Mouse (Mus musculus): ENCODE measurements around the gene Nfkb1.
A peak's percentile ranks its signal among the peaks of the same experiment; 100 is the strongest.

Nfkb1 gene

DNA sequence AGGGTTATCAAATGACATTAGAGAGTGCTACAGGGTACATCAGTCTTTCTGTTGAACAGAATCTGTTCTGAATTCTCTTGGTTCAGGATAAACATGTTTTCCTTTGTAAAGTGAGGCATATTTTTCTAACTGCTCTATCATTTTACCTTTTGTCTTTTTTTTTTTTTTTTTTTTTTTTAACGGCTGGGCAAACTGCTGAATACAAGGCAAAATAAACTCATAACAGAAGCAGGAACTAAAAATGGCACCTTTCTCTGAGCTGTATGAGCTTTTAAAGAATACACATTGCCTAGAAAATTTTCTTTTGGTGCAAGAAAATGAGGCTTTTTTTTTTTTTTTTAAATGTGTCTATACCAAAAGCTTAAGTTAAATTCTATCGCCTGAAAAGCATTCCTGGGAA is 105.3 kb downstream of the Nfkb1 start:
- DNase-seq (ENCODE audit: low spot score) = no peak

DNA sequence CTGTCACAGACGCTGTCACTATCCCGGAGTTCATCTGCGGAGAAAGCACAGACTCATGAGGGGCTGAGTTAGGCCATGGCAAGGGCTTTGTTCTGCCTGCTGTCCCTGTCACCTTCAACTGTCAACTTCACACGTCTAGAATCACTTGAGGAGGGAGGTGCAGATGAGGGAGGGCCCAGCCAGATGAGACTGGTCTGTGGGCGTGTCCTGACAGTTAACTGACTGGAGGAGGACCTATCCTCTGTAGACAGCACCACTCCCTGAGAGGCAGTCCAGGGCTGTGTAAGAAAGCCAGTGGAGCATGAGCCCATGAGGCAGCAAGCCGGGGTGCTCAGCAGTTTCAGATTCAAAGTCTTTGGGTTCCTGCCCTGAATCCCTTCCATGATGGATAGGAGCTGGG is 105.9 kb downstream of the Nfkb1 start:
- DNase-seq (ENCODE audit: low spot score) = no peak

GRCm38 (mm10) chr3:135582246-135582645 is 109.1 kb downstream of the Nfkb1 start:
- DNase-seq (ENCODE audit: low spot score) = no peak

DNA sequence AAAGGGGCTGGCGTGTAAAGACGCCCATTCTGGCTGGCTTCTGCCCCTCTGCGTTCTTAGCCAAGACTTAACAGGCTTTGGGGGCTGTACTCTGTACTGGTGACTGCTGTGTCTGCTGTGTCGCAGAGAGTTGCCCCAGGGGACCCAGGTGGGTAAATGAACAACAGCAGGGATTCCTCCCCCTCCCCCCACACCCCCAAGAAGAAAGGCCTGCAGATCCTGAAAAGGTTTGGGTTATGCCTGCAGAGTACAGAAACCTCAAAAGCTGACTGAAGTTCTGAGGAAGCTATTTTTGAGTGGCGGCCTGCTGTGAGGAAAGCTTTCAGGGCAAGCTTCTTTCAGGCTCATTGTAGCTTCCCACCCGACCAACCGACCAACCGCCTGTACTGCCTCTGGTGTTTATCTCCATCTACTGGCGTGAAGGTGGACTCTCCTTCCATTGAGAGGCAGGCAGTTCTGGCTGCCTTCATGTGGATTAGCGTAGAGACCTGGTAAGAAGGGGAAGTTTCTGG is 109.7 kb downstream of the Nfkb1 start:
- no peak for DNase-seq (ENCODE audit: low spot score)

GRCm38 (mm10) chr3:135580439-135581275 is 110.7 kb downstream of the Nfkb1 start:
- peak; percentile 20 for DNase-seq (ENCODE audit: low spot score)

DNA sequence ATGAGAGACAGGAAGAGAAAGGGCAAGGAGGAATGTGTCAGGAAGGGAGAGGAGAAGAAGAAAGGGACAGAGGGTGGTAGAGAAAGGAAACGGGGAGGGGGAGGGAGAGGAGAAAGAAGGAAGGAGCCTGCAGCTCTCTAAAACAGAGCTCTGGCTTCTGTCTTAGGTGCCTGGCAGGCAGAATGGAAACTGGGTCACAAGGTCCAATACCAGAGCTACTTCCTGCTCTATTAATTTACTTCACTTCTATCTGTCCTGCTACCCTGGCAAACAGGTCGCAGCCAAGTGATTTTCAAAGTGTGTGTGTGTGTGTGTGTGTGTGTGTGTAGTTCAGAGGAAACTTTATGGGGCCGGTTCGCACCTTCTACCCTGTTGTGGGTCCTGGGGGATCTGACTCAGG is 112.2 kb downstream of the Nfkb1 start:
- no peak for DNase-seq (ENCODE audit: low spot score)

- DNase-seq (ENCODE audit: low spot score) = no peak
Observed at GRCm38 (mm10) chr3:135578588-135579140, 112.7 kb downstream of the Nfkb1 start.

- DNase-seq (ENCODE audit: low spot score) = no peak
Observed at GRCm38 (mm10) chr3:135575126-135575525, 116.2 kb downstream of the Nfkb1 start.

- DNase-seq (ENCODE audit: low spot score) = no peak
Observed at GRCm38 (mm10) chr3:135573051-135573450, 118.3 kb downstream of the Nfkb1 start.

GRCm38 (mm10) chr3:135571540-135571939 is 119.8 kb downstream of the Nfkb1 start:
- no peak for DNase-seq (ENCODE audit: low spot score)

GRCm38 (mm10) chr3:135568633-135569032 is 122.7 kb downstream of the Nfkb1 start:
- DNase-seq (ENCODE audit: low spot score) = no peak

- DNase-seq (ENCODE audit: low spot score) = no peak
Observed at GRCm38 (mm10) chr3:135567888-135568287, 123.5 kb downstream of the Nfkb1 start.

DNA sequence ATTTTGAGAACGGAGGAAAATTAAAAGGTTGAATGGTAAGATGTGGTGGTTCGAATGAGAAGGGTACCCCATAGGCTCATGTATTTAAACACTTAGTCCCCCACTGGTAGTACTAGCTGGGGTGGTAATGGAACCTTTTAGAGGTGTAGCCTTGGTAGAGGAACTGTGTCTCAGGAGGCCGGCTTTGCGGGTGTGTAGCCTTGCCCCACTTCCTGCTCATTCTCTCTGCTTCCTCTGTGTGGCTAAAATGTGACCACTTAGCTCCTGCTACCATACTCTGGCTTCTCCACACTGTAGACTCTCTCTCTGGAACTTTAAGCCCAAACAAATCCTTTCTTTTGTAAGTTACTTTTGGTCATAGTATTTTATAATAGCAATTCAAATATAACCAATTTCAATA is 126.0 kb downstream of the Nfkb1 start:
- no peak for DNase-seq (ENCODE audit: low spot score)

DNA sequence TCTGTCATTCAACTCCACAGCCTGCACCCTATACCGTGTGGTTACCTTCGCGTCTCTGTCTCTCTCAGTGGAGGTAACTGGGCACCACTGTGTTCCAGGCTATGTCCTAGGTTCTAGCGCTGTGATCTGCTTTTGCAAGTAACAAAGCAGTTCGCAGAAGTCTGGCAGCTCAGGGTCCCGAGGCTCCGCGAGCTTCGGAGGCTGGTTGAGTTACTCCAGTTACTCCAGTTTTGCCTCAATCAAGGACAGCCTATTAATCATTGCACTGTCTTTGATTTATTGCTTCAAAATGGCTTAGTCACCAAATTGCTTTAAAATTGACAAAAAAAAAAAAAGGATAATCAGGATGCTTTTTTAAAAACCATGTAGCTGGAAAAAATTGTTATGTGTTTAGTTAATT is 126.6 kb downstream of the Nfkb1 start:
- DNase-seq (ENCODE audit: low spot score) = no peak

GRCm38 (mm10) chr3:135563163-135563689 is 128.1 kb downstream of the Nfkb1 start:
- DNase-seq (ENCODE audit: low spot score) = no peak

DNA sequence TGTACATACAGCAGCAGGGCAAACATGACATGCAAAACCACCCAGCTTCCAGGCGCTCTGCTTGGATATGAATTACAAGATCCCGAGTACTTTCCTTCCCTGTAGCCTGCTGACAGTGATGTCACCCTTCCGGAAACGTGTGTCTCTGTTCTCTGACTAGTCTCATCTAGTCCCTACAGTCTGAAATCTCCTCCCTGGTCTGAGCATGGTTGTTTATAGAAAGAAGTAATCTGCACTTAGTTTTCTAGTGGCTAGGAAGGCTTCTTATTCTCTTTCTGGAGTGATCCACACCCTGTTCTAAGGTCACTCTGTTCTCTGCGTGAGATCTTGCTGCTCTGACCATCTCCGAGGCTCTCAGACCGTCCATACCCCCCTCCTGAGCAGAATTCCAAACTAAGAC is 129.3 kb downstream of the Nfkb1 start:
- DNase-seq (ENCODE audit: low spot score) = no peak

GRCm38 (mm10) chr3:135556851-135557662 is 134.3 kb downstream of the Nfkb1 start:
- DNase-seq (ENCODE audit: low spot score) = no peak

DNA sequence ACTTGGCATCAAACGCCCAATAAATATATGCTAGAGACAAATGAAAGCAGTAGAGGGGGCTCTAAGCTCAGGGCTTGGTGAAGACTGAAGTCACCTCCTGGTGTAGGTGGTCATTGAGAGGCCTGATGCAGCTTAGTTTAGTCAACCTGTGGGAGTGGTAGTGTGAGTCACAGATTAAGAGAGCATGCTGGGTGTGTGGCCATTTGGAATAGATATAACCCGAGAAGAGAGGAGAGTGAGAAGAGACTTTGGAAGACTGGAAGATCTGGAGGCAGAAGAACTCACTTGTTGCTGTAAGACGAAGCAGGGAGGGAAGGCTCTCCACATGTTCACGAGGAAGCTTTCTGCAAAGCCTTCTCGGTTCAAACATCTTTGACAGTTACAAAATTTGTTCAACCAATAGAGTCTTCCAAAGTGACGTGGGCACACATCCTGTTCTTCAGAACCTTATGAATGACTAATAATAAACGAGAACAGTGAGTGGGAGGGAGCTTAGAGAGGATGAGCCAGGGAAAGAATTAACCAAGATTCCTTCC is 135.2 kb downstream of the Nfkb1 start:
- no peak for DNase-seq (ENCODE audit: low spot score)

DNA sequence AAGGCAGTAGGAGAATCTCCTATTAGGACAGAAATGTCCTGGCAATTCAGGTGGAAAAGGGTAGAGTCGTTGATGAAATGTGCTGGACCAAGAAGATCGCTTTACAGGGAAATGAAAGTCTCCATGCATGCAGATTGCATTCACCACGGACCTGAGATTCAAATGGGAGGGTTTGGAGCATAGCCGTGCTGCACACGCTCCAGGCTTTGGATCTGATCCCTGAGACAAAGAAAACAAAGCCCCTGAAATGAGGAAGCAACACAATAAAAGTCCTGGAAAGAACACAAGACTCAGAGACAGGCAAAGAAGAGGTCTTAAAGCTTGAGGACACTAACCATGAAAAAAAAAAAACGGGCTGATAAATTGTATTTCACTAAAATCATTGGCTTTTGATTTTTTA is 136.2 kb downstream of the Nfkb1 start:
- no peak for DNase-seq (ENCODE audit: low spot score)

GRCm38 (mm10) chr3:135552874-135553273 is 138.5 kb downstream of the Nfkb1 start:
- DNase-seq (ENCODE audit: low spot score) = no peak

DNA sequence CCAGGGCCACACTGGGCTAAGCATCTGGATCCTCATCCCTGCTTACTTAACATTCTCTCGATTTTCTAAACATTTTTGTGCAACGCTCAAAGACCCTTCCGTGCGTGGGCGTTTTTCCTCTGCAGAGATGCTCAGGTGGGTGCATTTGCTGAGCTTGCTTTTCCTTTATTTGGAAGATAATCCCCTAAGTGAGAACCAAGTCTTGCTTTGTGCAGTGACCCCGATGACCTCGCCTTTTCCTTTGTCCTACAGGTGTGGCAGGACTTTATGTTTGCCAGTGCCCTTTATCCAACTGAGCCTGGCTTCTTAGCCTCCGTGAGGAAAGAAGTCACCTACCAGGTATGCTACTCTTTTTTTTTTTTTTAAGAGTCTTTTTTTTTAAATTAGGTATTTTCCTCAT is 144.0 kb downstream of the Nfkb1 start:
- DNase-seq (ENCODE audit: low spot score) = no peak

DNA sequence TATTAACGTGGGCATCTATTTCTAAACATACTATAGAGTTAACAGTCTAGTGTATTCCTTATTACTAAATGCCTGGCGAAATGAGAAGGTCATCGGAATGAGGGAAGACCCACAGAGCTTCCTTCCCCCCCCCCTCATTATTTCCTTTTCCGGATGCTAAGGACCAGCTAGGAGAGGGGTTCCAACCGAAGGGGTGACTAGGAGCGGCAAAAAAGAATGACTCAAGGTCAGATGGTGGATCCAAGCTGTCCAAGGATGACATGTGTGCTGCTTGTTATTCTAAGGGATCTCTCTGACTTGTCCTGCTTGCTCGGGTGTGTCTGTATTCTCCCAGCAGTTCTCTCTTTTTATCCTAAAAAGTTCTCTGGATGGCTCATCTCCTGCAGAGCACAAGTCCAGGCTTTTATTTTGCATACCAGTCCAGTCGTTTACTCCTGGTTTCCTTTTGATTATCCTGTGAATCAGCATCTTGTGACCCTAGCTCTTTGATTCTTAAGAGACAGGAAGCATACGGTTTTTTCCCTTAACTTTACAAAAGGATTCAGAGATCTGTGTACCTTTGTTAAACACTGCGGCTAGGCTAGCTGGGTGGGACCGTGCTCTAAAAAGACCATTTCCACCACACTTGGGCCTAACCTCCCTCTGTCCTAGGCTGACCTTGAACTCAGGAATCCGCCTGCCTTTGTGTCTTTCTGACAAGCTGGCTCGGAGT is 145.0 kb downstream of the Nfkb1 start:
- DNase-seq (ENCODE audit: low spot score) = no peak

All from testis, postnatal 14 days (tissue).